Mouse (Mus musculus) lung, postnatal 10 days (tissue): ENCODE data around the gene Nrcam.

Experiments
- DNase-seq: peaks from one replicate; pipeline ENCODE4 v3.0.0; 2021

Nrcam gene

DNA sequence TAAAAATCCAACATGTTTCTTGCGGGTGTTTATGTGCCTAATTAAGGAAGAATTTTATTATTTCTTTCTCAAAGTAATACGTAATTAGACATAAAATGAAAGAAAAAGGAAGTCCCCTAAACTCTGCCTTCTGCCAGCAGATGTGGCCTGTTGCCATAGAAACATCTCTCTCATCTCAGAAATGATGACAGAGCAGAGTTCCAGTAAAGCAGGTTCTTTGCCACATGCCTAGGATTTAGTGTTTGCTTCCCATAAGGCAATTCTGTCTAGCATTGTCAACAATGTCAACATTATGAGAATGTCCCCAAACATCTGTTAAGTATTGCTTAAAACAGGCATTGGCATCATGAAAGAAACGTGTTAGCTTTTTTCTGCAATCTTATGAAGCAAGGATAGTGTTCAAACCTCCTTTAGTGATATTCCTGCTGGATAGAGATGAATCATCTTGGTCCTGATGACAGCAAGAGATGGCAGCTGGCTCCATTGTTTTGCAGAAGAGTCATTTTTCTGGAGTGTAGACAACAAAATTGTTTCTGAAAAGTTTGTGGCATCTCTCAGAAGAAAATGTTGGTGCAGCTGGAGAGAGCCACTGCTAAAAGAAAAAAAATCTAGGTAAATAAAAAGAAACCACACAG, 42.5 kb downstream of the Nrcam start:
- no peak for DNase-seq

- no peak for DNase-seq
These were observed 47.3 kb downstream of the Nrcam start for GRCm38 (mm10) chr12:44375956-44376355.

GRCm38 (mm10) chr12:44378431-44379161, 49.9 kb downstream of the Nrcam start:
- peak; percentile 4 for DNase-seq

- DNase-seq: no peak
These were observed 52.1 kb downstream of the Nrcam start for GRCm38 (mm10) chr12:44380805-44381204.

DNA sequence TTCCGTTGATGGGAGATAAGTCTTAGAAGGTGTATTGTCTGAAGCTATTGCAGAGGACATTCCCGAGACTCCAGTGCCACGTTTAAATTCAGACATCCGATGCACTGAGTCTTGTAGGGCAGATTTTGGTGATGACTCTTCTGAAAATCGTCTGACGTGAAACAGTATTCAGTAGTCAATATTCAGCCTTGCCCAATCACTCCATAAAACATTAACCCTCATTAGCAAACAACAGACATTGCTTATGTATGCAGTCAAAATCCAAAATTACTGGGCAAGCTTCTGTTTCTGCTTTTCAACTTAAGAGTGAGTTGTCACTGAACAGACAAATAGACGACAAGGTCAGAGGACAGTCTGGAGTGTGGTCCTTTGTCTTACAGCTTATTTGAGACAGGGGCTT, 57.7 kb downstream of the Nrcam start:
- no peak for DNase-seq

DNA sequence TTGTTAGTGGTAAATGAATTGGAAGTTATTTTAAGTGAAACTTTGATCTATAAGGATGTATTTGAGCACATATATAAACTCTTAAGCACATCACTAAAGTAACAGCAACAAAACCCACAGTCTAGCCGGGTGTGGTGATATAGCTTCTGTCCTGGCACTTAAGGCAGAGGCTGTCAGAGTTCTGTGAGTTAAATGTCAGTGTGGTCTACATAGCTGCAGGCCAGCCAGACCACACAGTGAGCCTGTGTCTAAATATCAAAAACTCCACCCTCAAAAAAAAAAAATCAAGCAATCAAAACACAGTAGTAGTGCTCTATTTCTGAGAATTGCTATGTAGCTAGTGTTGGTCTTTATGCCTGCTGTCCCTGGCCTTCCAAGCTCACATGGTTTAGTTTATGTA, 59.5 kb downstream of the Nrcam start:
- DNase-seq: no peak

DNA sequence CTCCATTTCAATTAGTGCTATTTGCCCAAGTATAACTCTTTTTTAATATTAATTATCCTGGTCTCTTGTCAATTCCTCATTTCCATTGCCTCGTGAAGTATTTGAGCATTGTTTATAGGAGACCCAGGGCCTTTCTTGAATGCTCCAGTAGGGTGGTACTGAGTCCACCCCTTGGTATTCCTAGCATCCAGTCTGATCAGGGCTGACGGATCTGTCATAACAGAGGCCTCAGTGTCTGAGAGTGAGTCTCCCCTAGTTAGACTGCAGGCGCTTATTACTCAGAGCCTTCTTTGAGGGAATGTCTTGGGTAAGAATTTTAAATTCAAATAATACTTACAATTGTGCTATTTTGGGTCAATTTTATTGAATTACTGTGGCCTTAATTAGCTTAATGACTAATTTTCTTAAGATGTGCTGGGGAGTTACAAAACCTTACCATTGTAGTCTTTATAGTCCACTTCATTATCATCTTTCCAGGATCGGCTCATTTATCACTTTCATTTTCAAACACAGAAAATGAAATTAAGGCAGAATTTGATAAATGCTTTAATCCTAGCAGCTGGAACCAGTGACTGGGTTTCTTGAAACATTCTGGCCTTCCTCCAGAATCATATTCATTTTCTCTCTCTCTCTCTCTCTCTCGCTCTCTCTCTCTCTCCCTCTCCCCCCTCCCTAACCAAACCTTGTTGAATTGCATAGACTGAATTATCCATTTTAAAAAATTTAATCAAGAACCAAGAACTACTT, 61.9 kb downstream of the Nrcam start:
- DNase-seq: no peak

GRCm38 (mm10) chr12:44394901-44395300, 66.2 kb downstream of the Nrcam start:
- DNase-seq: no peak

GRCm38 (mm10) chr12:44397782-44398181, 69.1 kb downstream of the Nrcam start:
- no peak for DNase-seq

DNA sequence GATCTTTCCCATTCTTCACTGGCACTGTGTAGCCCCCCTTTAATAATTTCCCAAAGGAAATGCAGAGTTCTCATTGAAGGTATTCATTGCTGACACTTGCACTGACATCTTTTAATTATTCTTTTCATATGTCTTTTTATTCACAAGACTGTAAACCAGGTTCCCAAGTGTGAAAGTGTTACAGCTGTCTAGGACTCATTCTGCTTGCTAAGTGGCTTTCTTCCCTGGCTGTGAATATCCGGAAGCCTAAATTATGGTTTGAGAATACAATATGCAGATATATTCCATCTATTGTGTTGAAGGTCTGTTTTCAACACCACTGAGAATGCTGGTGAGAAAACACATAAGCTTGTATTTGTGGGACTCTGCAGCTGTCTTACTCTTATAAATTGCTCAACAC, 73.4 kb downstream of the Nrcam start:
- no peak for DNase-seq

DNA sequence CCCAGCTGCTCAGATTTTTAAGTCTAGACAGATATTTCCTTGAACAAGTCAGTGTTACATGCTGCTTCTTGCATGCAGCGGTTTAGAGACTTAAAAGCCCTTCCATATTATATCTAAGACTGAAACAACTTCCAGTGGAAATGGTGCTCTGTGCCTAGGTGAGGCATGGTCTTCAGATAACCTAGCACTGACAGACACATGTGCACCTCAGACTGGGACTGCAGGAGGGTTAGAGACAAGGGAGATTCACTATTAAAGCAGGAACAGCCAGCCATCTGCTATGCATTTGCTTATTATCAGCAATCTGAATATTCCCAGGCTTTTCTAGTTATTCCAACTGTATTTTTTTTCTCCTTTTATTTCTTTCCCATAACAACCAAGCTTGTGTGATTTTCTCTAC, 74.6 kb downstream of the Nrcam start:
- DNase-seq: no peak

DNA sequence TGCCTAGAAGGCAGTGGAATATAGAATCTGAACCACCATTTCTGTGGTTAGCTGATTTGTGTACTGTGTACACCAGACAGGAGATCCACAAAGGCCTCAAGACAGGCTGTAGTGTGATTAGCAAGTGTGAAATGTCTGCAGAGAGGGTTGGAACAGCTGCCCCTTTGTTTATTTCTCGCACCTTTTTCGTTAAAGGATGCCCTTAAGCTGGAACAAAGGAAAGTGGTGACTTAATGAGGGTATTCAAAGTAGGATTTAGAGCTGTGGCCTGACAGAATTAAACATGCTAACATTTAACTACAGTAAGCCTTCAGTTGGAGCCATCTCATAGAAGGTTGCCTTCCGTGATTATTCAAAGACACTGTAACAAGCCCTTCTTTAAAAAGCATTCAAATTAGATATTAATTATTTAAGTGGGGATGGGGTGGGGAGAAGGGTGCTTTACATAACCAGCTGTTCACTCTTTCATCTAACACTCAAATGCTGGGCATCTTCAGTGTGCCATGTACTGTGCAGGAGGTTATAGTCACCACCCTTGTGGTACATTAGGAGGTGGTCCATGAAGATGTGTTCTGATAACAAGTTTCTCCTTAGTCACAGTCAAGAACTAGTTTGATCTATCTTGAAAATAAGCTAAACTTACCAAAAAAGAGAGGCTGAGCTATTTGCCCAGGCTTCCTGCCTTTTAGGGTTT, 75.2 kb downstream of the Nrcam start:
- DNase-seq: no peak

DNA sequence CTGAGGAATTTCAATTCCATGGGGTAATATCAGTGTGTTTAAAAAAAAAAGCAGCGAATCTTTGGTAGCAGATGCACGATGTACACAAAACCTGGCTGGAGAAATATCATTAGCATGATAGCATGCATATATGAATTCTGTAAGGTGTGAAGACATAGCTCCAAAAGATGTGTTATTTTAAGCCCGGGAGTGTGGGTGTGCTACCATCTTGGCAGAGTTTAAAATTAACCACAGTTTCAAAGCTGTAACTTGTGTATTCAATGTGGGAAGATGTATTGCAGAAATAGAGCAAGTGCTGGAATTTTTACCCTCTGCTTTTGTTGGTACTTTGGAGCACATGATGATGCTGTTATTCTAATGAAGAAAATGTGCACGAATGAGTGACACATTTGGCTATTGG, 81.1 kb downstream of the Nrcam start:
- no peak for DNase-seq

- no peak for DNase-seq
These were observed 82.3 kb downstream of the Nrcam start for GRCm38 (mm10) chr12:44411031-44411430.

- no peak for DNase-seq
These were observed 93.6 kb downstream of the Nrcam start for GRCm38 (mm10) chr12:44422154-44422866.

DNA sequence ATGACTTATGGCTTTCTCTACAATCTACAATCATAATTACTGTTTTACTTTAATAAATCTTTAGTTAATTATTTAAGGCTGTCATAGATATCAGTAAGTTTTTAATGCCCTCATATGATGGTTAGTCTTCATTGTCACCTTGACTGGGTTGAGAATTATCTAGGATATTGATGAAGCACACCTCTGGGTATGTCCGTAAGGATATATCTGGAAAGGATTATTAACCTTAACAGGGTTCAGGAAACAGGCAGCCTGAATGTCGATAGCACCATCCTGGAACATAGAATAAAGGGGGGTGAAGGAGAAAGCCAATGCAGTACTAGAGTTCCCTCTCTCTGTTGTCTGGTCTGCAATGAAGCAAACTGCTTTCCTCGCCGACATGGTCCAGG, 94.2 kb downstream of the Nrcam start:
- DNase-seq: no peak

DNA sequence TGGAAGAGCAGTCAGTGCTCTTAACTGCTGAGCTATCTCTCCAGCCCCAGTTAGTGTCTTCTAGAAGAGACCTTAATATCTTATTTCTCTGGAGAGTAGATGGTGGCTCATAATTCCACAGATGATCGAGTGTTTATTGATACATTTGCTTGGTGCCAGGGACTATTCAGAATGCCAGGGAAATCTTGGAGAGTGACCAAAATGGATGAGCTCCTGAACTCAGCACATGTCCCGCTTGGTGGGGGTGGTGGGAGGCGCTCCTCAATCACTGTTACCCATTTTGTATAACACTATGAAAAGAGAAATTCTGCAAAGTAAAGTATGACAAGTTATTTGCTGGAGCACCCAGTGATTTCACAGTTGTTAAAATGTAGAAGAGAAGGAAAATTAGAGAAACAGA, 95.3 kb downstream of the Nrcam start:
- no peak for DNase-seq

DNA sequence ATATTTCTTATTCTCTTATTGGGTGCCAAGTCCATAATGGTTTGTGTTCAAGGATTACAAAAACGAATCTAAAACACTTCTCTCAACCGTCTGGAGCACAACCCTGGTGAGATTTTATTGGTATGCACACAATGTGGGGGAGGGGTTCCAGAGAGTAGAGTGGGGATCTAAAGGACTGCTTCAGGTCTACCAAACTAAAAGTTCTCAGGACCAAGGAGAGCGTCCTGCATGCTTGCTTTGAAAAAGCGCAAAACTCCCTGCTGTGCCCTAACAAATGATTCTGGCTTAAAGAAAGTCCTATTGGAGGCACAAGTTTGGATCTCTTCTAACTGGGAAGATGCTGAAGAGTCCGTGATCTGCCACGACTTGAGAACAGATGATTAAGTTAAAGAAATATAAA, 96.4 kb downstream of the Nrcam start:
- peak; percentile 17 for DNase-seq

GRCm38 (mm10) chr12:44430335-44430734, 101.7 kb downstream of the Nrcam start:
- DNase-seq: no peak

DNA sequence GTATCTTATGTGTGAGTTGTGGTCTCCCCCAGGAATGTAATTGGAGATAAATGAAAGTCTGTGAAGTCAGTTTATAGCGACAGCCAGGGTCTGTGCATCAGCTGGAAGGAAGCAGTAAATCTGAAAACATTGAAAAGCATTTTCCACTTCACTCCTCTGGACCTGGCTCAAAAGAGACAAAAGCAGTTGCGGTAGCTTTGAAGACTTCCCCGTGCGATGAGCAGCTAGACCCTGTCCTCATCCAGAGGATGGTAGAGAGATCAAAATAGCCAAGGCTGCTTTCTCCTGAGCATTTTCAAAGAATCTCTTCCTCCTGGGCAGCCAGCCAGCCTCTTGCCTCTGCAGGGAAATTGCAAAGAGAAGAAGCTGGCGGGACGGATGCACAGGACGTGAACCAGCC, 102.3 kb downstream of the Nrcam start:
- peak; percentile 14 for DNase-seq

- DNase-seq: no peak
These were observed 104.0 kb downstream of the Nrcam start for GRCm38 (mm10) chr12:44432727-44433126.

GRCm38 (mm10) chr12:44437046-44437827, 108.6 kb downstream of the Nrcam start:
- DNase-seq: no peak
